ENCODE assay signal across 11 mouse cellular contexts in genomic region chr17:56551841-56552581, GRCm38 (mm10). TPM values are rescaled to one million over a fixed set of nuclear protein-coding genes. Genes with fewer than 3 reads are reported as not detected.
DNase-seq lines count a peak whose midpoint lies in the region; ATAC-seq and TF ChIP-seq lines count a peak whose summit lies in the region.
"Had no signal": no experiment of that assay in that cellular context is flagged by ENCODE, and none has a peak within 500 bp of the region (broad histone marks: within the 10 kb centered on the region; RNA-seq: fewer than 3 reads in every experiment).

No protein-coding gene starts in this region.

- DNase-seq in left cerebral cortex, postnatal 10 days (ENCODE audit: extremely low spot score in 1 of 2, low spot score in 2 of 2) = peak; percentile 48 to 52
- no peak for DNase-seq in left cerebral cortex, adult 8-10 months (ENCODE audit: low spot score in 2 of 2)
- peak; percentile 74 for DNase-seq in forebrain, postnatal 0 days
- DNase-seq in adrenal gland, postnatal 36 days = no peak
- DNase-seq in natural killer cell, adult 2 months (ENCODE audit: low spot score in 2 of 2) = no peak

- 77% methylated on average over 6 of the region's 6 CpGs for WGBS in embryonic facial prominence, embryonic 13.5 days
- whole genome bisulfite sequencing in forebrain, postnatal 0 days = 15% methylated on average over 6 of the region's 6 CpGs
- WGBS in midbrain, embryonic 16.5 days = 23% methylated on average over 6 of the region's 6 CpGs
- WGBS in intestine, embryonic 15.5 days = 69% methylated on average over 6 of the region's 6 CpGs

- no peak overlapping the region for H3K4me3 ChIP-seq in embryonic facial prominence, embryonic 13.5 days
- no peak overlapping the region for H3K4me3 ChIP-seq in forebrain, postnatal 0 days (ENCODE audit: low read depth, low read length)
- H3K4me3 ChIP-seq in midbrain, embryonic 16.5 days (ENCODE audit: low read depth, low read length) = no peak overlapping the region
- H3K4me3 ChIP-seq in intestine, embryonic 15.5 days (replicated peaks) = no peak overlapping the region
- H3K4me3 ChIP-seq: heart, embryonic 15.5 days; limb, embryonic 12.5 days had no signal

- H3K4me1 ChIP-seq in embryonic facial prominence, embryonic 13.5 days = peaks cover 19% of the 10 kb centered on the region
- H3K4me1 ChIP-seq in forebrain, postnatal 0 days (ENCODE audit: insufficient read depth) = peaks cover 5% of the 10 kb centered on the region; the same call in 1 of the 2 replicates
- peaks cover 24% of the 10 kb centered on the region for H3K4me1 ChIP-seq in midbrain, embryonic 16.5 days (ENCODE audit: control insufficient read depth, insufficient read depth, low read length)
- 0 out of 2 replicates have a peak, but pooled peaks cover 3% of the 10 kb centered on the region for H3K4me1 ChIP-seq in intestine, embryonic 15.5 days (replicated peaks)
- H3K4me1 ChIP-seq: limb, embryonic 12.5 days had no signal

- H3K9me3 ChIP-seq in embryonic facial prominence, embryonic 13.5 days = no peaks in the 10 kb centered on the region
- H3K9me3 ChIP-seq in forebrain, postnatal 0 days (ENCODE audit: low read length) = no peaks in the 10 kb centered on the region
- no peaks in the 10 kb centered on the region for H3K9me3 ChIP-seq in midbrain, embryonic 16.5 days (replicated peaks; ENCODE audit: control insufficient read depth, low read length, poor library complexity, severe bottlenecking)
- no peaks in the 10 kb centered on the region for H3K9me3 ChIP-seq in intestine, embryonic 15.5 days
- H3K9me3 ChIP-seq: heart, embryonic 15.5 days; limb, embryonic 12.5 days had no signal

- H3K27ac ChIP-seq in embryonic facial prominence, embryonic 13.5 days = 0 out of 2 replicates have a peak overlapping the region, but pooled peaks have one; percentile 11
- H3K27ac ChIP-seq in forebrain, postnatal 0 days (ENCODE audit: low read depth, low read length) = peak overlapping the region; percentile 72
- peak overlapping the region; percentile 89 for H3K27ac ChIP-seq in midbrain, embryonic 16.5 days (ENCODE audit: low read length)
- no peak overlapping the region for H3K27ac ChIP-seq in intestine, embryonic 15.5 days
- H3K27ac ChIP-seq: heart, embryonic 15.5 days; kidney, postnatal 0 days; limb, embryonic 12.5 days had no signal

- H3K4me2 ChIP-seq in embryonic facial prominence, embryonic 13.5 days = no peak overlapping the region
- H3K4me2 ChIP-seq in forebrain, postnatal 0 days (ENCODE audit: low read depth) = no peak overlapping the region
- H3K4me2 ChIP-seq in midbrain, embryonic 16.5 days (ENCODE audit: low read length) = peak overlapping the region; percentile 4; the same call in 1 of the 2 replicates
- no peak overlapping the region for H3K4me2 ChIP-seq in intestine, embryonic 15.5 days (replicated peaks)
- H3K4me2 ChIP-seq: heart, embryonic 15.5 days; limb, embryonic 12.5 days had no signal

- no peak for TF ChIP-seq CTCF in forebrain, postnatal 0 days (IDR thresholded peaks at IDR 0.05; ENCODE audit: low read depth)

- intact Hi-C loops in left cerebral cortex, postnatal 10 days (cut with DNase I) = loop anchor here (5.0 kb wide), 3 partner anchors 45 to 125 kb away; partner anchors contain the start of gene Ptprs

- H3K36me3 ChIP-seq in embryonic facial prominence, embryonic 13.5 days = 0 out of 2 replicates have a peak, but pooled peaks cover 3% of the 10 kb centered on the region
- H3K36me3 ChIP-seq in forebrain, postnatal 0 days (ENCODE audit: insufficient read depth) = no peaks in the 10 kb centered on the region
- H3K36me3 ChIP-seq in midbrain, embryonic 16.5 days (ENCODE audit: control insufficient read depth, insufficient read depth, low read length) = no peaks in the 10 kb centered on the region
- no peaks in the 10 kb centered on the region for H3K36me3 ChIP-seq in intestine, embryonic 15.5 days
- H3K36me3 ChIP-seq: heart, embryonic 15.5 days; limb, embryonic 12.5 days had no signal

- no peak for ATAC-seq in embryonic facial prominence, embryonic 13.5 days (ENCODE audit: insufficient number of reproducible peaks, insufficient read depth, low FRiP score, low TSS enrichment, low read depth)
- peak; percentile 84 for ATAC-seq in forebrain, postnatal 0 days
- peak; percentile 79 for ATAC-seq in midbrain, embryonic 16.5 days
- ATAC-seq in intestine, embryonic 15.5 days = no peak

- no peaks in the 10 kb centered on the region for H3K27me3 ChIP-seq in embryonic facial prominence, embryonic 13.5 days
- H3K27me3 ChIP-seq in forebrain, postnatal 0 days (ENCODE audit: insufficient read depth, low read length) = no peaks in the 10 kb centered on the region
- no peaks in the 10 kb centered on the region for H3K27me3 ChIP-seq in midbrain, embryonic 16.5 days (ENCODE audit: control insufficient read depth, insufficient read depth, low read depth, low read length)
- no peaks in the 10 kb centered on the region for H3K27me3 ChIP-seq in intestine, embryonic 15.5 days (replicated peaks)
- H3K27me3 ChIP-seq: heart, embryonic 15.5 days; limb, embryonic 12.5 days had no signal

- no peak overlapping the region for H3K9ac ChIP-seq in embryonic facial prominence, embryonic 13.5 days
- H3K9ac ChIP-seq in forebrain, postnatal 0 days = no peak overlapping the region
- no peak overlapping the region; the same call in 1 of the 2 replicates for H3K9ac ChIP-seq in midbrain, embryonic 16.5 days (ENCODE audit: low read depth, low read length)
- no peak overlapping the region for H3K9ac ChIP-seq in intestine, embryonic 15.5 days
- H3K9ac ChIP-seq: heart, embryonic 15.5 days; limb, embryonic 12.5 days had no signal

RNA-seq across cellular contexts. Expression of gene Gm20219, which starts 2.2 kb away (rescaled TPM):
- 1 to 10 TPM in 1 of 2 experiments, under 1 TPM in 1; 0.54 to 1.3 TPM for total RNA-seq in left cerebral cortex, postnatal 10 days (2021)
- total RNA-seq in left cerebral cortex, adult 8-10 months (2022) = 1 to 10 TPM; 1.1 to 1.8 (median 1.4) TPM
- polyA plus RNA-seq in embryonic facial prominence, embryonic 13.5 days (2015; fragmentation: Nextera tagmentation; extraction: Ambion mirVana) = 3.9 and 5.4 TPM in 2 replicates
- total RNA-seq in forebrain, postnatal 0 days (2014; rRNA removed) = 0.33 TPM in 1 of 2 replicates, not detected in the other
- polyA plus RNA-seq in forebrain, postnatal 0 days (2015; fragmentation: Nextera tagmentation; extraction: Ambion mirVana) = 0.29 and 0.40 TPM in 2 replicates
- polyA plus RNA-seq in midbrain, embryonic 16.5 days (2015; fragmentation: Nextera tagmentation; extraction: Ambion mirVana) = 0.95 and 1.3 TPM in 2 replicates
- 1.3 and 1.4 TPM in 2 replicates for polyA plus RNA-seq in intestine, embryonic 15.5 days (2015; fragmentation: Nextera tagmentation; extraction: Ambion mirVana)
- 1 to 10 TPM in 1 of 2 experiments, under 1 TPM in 1; 0.95 to 1.6 TPM for total RNA-seq in adrenal gland, postnatal 36 days (2021)

RNA-seq across cellular contexts. Expression of gene Safb2, which starts 32.4 kb away (rescaled TPM):
- total RNA-seq in left cerebral cortex, postnatal 10 days (2021) = 10 to 100 TPM; 86.3 to 97.5 TPM
- 100 to 1,000 TPM; 102 to 133 (median 112) TPM for total RNA-seq in left cerebral cortex, adult 8-10 months (2022)
- polyA plus RNA-seq in embryonic facial prominence, embryonic 13.5 days (2015; fragmentation: Nextera tagmentation; extraction: Ambion mirVana) = 97.6 and 103 TPM in 2 replicates
- 27.2 and 35.1 TPM in 2 replicates for total RNA-seq in forebrain, postnatal 0 days (2014; rRNA removed)
- 25.0 and 36.7 TPM in 2 replicates for polyA plus RNA-seq in forebrain, postnatal 0 days (2015; fragmentation: Nextera tagmentation; extraction: Ambion mirVana)
- polyA plus RNA-seq in midbrain, embryonic 16.5 days (2015; fragmentation: Nextera tagmentation; extraction: Ambion mirVana) = 63.2 and 70.6 TPM in 2 replicates
- 66.7 and 74.7 TPM in 2 replicates for polyA plus RNA-seq in intestine, embryonic 15.5 days (2015; fragmentation: Nextera tagmentation; extraction: Ambion mirVana)
- total RNA-seq in adrenal gland, postnatal 36 days (2021) = 100 to 1,000 TPM; 103 to 126 TPM

RNA-seq across cellular contexts. Expression of gene Safb, which starts 32.6 kb away (rescaled TPM):
- total RNA-seq in left cerebral cortex, postnatal 10 days (2021) = 100 to 1,000 TPM; 126 to 141 TPM
- total RNA-seq in left cerebral cortex, adult 8-10 months (2022) = 100 to 1,000 TPM; 131 to 154 (median 146) TPM
- polyA plus RNA-seq in embryonic facial prominence, embryonic 13.5 days (2015; fragmentation: Nextera tagmentation; extraction: Ambion mirVana) = 119 and 132 TPM in 2 replicates
- 56.0 and 71.7 TPM in 2 replicates for total RNA-seq in forebrain, postnatal 0 days (2014; rRNA removed)
- 61.8 and 82.8 TPM in 2 replicates for polyA plus RNA-seq in forebrain, postnatal 0 days (2015; fragmentation: Nextera tagmentation; extraction: Ambion mirVana)
- polyA plus RNA-seq in midbrain, embryonic 16.5 days (2015; fragmentation: Nextera tagmentation; extraction: Ambion mirVana) = 121 and 122 TPM in 2 replicates
- 79.3 and 86.2 TPM in 2 replicates for polyA plus RNA-seq in intestine, embryonic 15.5 days (2015; fragmentation: Nextera tagmentation; extraction: Ambion mirVana)
- 100 to 1,000 TPM; 103 to 122 TPM for total RNA-seq in adrenal gland, postnatal 36 days (2021)

RNA-seq across cellular contexts. Expression of gene Znrf4, which starts 39.8 kb away (rescaled TPM):
- total RNA-seq in left cerebral cortex, postnatal 10 days (2021) = not detected
- total RNA-seq in left cerebral cortex, adult 8-10 months (2022) = not detected
- polyA plus RNA-seq in embryonic facial prominence, embryonic 13.5 days (2015; fragmentation: Nextera tagmentation; extraction: Ambion mirVana) = not detected in 2 replicates
- total RNA-seq in forebrain, postnatal 0 days (2014; rRNA removed) = not detected in 2 replicates
- polyA plus RNA-seq in forebrain, postnatal 0 days (2015; fragmentation: Nextera tagmentation; extraction: Ambion mirVana) = 0.13 and 0.16 TPM in 2 replicates
- polyA plus RNA-seq in midbrain, embryonic 16.5 days (2015; fragmentation: Nextera tagmentation; extraction: Ambion mirVana) = not detected in 2 replicates
- not detected in 2 replicates for polyA plus RNA-seq in intestine, embryonic 15.5 days (2015; fragmentation: Nextera tagmentation; extraction: Ambion mirVana)
- not detected for total RNA-seq in adrenal gland, postnatal 36 days (2021)
- polyA plus RNA-seq: heart, embryonic 15.5 days; kidney, postnatal 0 days; limb, embryonic 12.5 days had no signal

RNA-seq across cellular contexts. Expression of gene 2410015M20Rik, which starts 57.6 kb away (rescaled TPM):
- total RNA-seq in left cerebral cortex, postnatal 10 days (2021) = 100 to 1,000 TPM; 169 to 171 TPM
- 100 to 1,000 TPM; 147 to 180 (median 158) TPM for total RNA-seq in left cerebral cortex, adult 8-10 months (2022)
- 254 and 258 TPM in 2 replicates for polyA plus RNA-seq in embryonic facial prominence, embryonic 13.5 days (2015; fragmentation: Nextera tagmentation; extraction: Ambion mirVana)
- total RNA-seq in forebrain, postnatal 0 days (2014; rRNA removed) = 66.0 and 124 TPM in 2 replicates
- 208 and 263 TPM in 2 replicates for polyA plus RNA-seq in forebrain, postnatal 0 days (2015; fragmentation: Nextera tagmentation; extraction: Ambion mirVana)
- polyA plus RNA-seq in midbrain, embryonic 16.5 days (2015; fragmentation: Nextera tagmentation; extraction: Ambion mirVana) = 171 and 182 TPM in 2 replicates
- polyA plus RNA-seq in intestine, embryonic 15.5 days (2015; fragmentation: Nextera tagmentation; extraction: Ambion mirVana) = 283 and 287 TPM in 2 replicates
- 100 to 1,000 TPM; 293 to 327 TPM for total RNA-seq in adrenal gland, postnatal 36 days (2021)

Comparison
In these comparisons a context has a peak if more than half of its experiments do, and no peak if none do; other contexts are left out.
1. DNase-seq: peak in left cerebral cortex, postnatal 10 days (2 of 2) and forebrain, postnatal 0 days (single experiment); none in left cerebral cortex, adult 8-10 months (0 of 2), adrenal gland, postnatal 36 days (0 of 2) and natural killer cell, adult 2 months (0 of 2).
2. ATAC-seq: peak in forebrain, postnatal 0 days (single experiment) and midbrain, embryonic 16.5 days (single experiment); none in embryonic facial prominence, embryonic 13.5 days (single experiment) and intestine, embryonic 15.5 days (single experiment).